Mouse (Mus musculus) adrenal gland, adult 8-10 months (tissue): ENCODE data around the gene 4933430I17Rik. TPM values are rescaled to one million over a fixed set of nuclear protein-coding genes. Genes with fewer than 3 reads are reported as not detected.
A peak's percentile ranks its signal among the peaks of the same experiment; 100 is the strongest.
"Not testable (repeated sequence)": the region's sequence is repeated elsewhere in the genome, so short reads cannot be mapped to it uniquely, and the experiment has no call there.

Experiments used
- DNase-seq: peaks from one replicate; pipeline ENCODE4 v3.0.0; 2022
- total RNA-seq, 4 experiments: library from RNA; stranded (reverse); gene quantifications; 2 replicates each; pipeline ENCODE4 v1.2.4; 2022

The 4933430I17Rik gene
- total RNA-seq, 4 experiments from 2014 or later = 0.35 to 1.3 (median 0.47) TPM

- no peak for DNase-seq
Measured at GRCm38 (mm10) chr4:62544801-62545200, 19.6 kb downstream of the 4933430I17Rik start.

GRCm38 (mm10) chr4:62551966-62552365 lies 26.8 kb downstream of the 4933430I17Rik start:
- no peak for DNase-seq

DNA sequence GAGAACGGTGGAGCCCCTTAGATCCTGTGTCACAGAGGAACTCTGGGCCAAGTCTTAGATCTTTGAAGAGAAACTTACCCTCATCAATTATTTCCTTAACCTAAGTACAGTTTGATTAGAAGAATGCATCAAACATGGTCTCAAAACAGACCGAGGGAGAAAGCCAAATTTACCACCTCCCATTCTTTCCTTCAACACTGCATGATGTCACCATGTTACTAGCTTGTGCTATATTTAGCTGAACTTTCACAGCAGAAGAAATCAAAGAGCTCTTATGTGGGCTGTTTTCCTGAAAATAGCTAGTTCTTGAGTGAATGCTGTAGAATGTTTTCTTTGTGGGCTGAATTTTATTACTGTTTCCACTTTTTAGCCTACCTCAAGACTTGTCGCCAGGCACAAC lies 32.3 kb downstream of the 4933430I17Rik start:
- no peak for DNase-seq

GRCm38 (mm10) chr4:62559797-62560329 lies 34.7 kb downstream of the 4933430I17Rik start, which contains the start of gene Rgs3:
Gene Rgs3, plus strand, starts transcription at chr4:62559847.
- no peak for DNase-seq

- DNase-seq = peak; percentile 48
Measured at GRCm38 (mm10) chr4:62560963-62561629, 35.9 kb downstream of the 4933430I17Rik start.

DNA sequence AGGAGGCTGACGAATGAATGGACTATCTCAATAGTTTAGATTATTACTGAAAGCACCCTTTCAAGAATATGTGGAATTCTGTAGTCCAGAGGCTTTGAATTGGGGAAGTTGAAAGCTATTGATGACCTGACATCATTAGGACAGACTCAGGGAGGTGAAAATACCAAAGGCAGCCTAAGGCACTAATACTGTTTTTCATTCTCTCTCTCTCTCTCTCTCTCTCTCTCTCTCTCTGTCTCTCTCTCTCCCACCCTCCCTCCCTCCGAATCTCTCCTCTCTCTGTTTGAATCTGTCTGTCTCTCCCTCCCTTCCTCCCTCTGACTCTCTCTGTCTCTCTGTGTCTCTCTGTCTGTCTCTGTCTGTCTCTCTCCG lies 36.4 kb downstream of the 4933430I17Rik start:
- no peak for DNase-seq

GRCm38 (mm10) chr4:62562006-62562405 lies 36.8 kb downstream of the 4933430I17Rik start:
- no peak for DNase-seq

GRCm38 (mm10) chr4:62566530-62566929 lies 41.4 kb downstream of the 4933430I17Rik start:
- DNase-seq = no peak

- DNase-seq = no peak
Measured at GRCm38 (mm10) chr4:62567696-62568095, 42.5 kb downstream of the 4933430I17Rik start.

GRCm38 (mm10) chr4:62568359-62568758 lies 43.2 kb downstream of the 4933430I17Rik start:
- no peak for DNase-seq

DNA sequence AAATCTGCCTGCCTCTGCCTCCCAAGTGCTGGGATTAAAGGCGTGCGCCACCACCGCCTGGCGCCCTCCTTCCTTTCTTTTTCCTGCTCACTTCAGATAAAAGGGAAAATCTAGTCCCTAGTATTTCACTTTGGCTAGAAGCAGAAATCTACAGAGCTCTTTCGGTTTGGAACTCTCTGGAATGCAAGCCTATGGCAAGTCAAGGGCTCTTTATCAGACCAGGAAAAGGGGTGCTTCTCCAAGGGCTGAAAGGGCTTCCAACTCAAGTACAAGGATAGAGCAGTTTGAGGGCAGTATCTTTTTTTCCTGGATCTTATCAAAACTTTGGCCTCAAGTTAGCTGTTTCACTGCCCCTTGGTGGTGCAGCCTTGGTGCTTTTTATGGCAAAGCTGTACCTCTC lies 44.4 kb downstream of the 4933430I17Rik start:
- no peak for DNase-seq

GRCm38 (mm10) chr4:62570029-62570428 lies 44.9 kb downstream of the 4933430I17Rik start:
- DNase-seq = no peak

- DNase-seq = no peak
Measured at GRCm38 (mm10) chr4:62582365-62583264, 57.4 kb downstream of the 4933430I17Rik start.

DNA sequence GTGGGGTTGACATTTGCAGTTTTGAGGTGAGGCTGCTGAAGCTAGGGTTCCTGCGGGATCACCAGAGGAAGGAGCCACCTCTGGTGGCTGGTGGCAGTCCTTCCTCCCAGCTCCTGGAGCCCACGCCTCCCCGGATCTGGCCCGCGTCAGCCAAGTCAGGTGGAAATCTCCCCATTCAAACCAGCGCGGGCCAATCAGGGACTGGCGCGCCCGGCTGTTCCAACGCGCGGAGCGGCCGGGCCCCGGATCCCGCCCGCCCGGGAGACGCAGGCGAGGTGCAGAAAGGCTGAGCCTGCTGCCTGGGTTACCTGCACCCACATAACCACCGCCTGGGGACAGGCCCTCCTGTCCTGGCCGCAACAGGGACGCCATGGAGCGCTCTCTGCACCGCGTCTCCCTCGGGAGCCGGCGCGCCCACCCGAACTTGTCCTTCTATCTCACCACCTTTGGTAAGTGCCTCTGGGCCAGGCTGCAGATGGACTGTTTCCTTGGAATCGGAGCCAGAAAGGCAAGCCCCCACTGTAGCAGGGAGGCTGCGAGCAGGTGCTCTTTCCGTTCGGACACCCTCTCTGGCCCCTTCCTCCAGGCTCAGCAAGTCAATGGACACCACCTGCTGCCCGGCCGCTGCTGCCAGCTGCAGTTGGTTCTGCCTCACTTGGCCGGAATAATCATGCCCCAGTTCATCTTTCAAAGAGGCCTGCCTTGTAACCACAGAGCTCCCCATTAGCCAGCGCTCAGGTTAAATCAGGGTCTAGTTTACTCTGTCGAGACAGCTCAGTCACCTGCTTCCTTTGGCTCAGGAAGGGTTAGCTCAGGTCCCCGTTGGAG lies 58.3 kb downstream of the 4933430I17Rik start:
- DNase-seq = no peak

DNA sequence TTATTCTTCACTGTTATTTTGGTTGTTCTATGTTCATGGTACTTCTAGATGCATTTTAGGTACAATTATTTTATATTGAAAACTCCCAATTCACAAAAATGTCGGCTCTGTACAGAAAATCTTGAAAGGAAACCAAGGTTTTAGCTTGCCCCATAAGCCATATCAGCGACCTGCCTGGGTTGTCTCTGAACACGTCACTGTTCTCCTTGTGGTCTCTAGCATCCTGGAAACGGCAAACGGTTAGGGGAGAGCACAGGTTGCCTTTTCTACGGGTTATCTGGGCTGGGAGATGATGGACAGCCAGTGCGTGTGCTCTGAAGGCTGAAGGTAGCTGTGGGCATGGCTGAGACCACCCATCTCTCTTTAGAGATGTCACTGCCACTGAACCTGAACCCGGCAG lies 61.9 kb downstream of the 4933430I17Rik start:
- no peak for DNase-seq

DNA sequence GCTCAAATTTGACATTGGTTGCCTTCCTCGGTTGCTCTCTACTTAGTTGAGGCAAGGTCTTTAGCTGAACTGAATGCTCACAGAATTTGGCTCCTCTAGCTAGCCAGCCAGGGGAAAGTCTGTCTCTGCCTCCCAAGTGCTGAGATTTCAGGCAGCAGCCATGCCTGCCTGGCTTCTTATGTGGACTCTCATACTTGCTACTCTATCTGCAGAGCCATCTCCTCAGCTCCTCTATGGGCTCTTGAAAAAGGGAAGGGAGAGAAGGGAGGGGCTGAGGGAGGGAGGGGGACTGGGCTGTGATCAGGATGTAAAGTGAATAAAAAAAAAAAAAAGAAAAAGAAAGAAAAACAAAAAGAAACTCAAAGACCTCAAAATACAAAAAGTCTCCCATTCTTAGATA lies 65.7 kb downstream of the 4933430I17Rik start:
- DNase-seq = no peak

- DNase-seq = no peak
Measured at GRCm38 (mm10) chr4:62591326-62591725, 66.2 kb downstream of the 4933430I17Rik start.

DNA sequence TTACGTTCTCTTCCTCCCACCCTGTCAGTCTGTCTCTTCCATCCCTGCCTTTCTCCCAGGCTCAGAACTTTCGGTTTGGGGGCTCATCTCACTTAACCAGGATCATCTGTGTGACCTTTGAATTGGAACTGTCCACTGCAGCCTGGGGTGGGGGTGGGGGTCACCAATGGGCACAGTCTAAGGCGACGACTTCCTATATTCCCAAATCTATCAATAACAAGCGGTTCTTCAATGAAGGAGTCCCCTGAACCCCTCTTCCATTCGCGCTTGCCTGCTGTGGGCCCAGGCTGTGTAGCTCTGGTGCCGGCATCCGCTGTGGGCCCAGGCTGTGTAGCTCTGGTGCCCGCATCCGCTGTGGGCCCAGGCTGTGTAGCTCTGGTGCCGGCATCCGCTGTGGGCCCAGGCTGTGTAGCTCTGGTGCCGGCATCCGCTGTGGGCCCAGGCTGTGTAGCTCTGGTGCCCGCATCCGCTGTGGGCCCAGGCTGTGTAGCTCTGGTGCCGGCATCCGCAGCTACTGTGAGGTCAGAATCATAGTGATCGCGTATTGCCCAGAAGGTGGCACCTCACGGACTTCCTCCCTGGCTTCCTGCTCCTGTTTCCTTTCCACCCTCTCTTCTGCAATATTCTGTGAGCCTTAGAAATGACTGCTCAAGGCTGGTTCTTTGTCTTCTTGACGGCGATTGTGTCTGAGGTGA lies 68.5 kb downstream of the 4933430I17Rik start:
- not testable (repeated sequence) for DNase-seq

DNA sequence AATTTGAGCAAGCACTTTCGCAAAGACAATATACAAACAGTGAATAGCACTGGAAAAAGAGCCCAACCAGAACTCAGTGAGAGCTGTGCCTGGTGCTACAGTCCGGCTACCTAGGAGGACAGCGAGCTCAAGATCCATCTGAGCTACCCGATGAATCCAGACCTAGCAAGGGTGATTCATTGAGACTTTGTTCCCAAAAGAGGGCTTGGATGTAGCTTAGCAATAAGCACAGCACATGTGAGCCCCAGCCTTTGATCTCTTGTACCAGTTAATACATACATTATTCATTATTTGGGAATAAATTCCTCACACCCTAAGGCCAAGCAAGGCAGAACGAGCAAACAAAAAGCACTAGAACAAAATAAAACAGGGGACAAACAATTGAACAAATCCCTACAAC lies 69.3 kb downstream of the 4933430I17Rik start:
- no peak for DNase-seq

- DNase-seq = peak; percentile 86
Measured at GRCm38 (mm10) chr4:62596051-62596450, 70.9 kb downstream of the 4933430I17Rik start.
